In the genomic region with DNA sequence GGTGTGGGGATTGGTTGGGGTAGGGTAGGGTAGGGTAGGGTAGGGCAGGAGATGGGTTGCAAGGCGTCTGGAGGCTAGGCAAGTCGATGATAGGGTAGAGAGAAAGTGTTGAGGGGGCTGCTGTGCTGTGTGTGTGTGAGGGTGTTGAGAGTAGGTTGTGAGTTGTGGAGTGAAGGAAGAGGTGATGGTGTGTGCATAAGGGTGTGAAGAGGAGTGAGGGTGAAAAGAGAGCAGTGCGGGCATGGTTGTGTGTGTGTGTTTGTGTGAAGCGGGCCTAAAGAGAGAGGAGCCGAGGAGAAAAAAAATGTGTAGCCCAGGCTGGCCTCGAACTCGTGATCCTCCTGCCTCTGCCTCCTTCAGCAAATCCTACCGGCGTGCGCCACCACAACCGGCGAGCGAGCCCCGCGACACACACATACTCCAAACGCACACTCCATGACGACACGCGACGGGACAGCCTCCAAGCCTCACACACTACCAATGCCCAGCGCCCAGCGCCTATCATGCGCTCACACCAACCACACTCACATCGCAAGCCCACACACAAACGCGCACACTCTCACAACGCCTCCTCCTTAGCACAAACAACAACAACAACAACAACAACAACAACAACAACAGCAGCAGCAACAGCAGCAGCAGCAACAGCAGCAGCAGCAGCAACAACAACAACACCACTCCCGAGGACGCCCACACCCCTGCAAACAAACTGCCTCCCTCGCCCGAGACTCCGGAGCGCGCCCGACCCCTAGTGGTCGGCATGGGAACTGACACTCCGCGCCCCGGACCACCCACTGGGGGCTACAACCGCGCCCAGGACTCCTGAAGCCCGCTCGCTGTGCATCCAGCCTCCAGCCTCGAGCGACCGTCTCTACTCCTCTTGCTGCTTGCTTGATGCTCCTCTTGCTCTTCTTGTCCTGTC, we compare ENCODE assay signal across 8 mouse cellular contexts. TPM values are rescaled to one million over a fixed set of nuclear protein-coding genes. Genes with fewer than 3 reads are reported as not detected.
A peak's percentile ranks its signal among the peaks of the same experiment; 100 is the strongest.
DNase-seq lines count a peak whose midpoint lies in the region; ATAC-seq lines count a peak whose summit lies in the region.

No protein-coding gene starts in this region.

- peaks cover 13% of the 10 kb centered on the region; the same call in 1 of the 2 replicates for H3K27me3 ChIP-seq in hindbrain, embryonic 10.5 days (ENCODE audit: insufficient read depth, poor library complexity, severe bottlenecking)

- ATAC-seq in frontal cortex, adult (ENCODE audit: low TSS enrichment), result peak; percentile 98

- peak overlapping the region; percentile 58 for H3K4me3 ChIP-seq in hindbrain, embryonic 10.5 days

- DNase-seq in MN1 (ENCODE audit: low spot score), result peak; percentile 100
- peak; percentile 99 for DNase-seq in cerebellum, adult 9-10 months
- DNase-seq in hindbrain, embryonic 10.5 days (ENCODE audit: low spot score), result peak; percentile 93
- DNase-seq in layer of hippocampus, postnatal 10 days (ENCODE audit: low spot score in 2 of 2), result peak; percentile 100
- DNase-seq in lung, postnatal 10 days, result peak; percentile 96
- peak; percentile 92 for DNase-seq in ovary, postnatal 36 days (ENCODE audit: low spot score)
- peak; percentile 97 for DNase-seq in thymus, postnatal 25 days

- H3K36me3 ChIP-seq in hindbrain, embryonic 10.5 days, result no peaks in the 10 kb centered on the region

- peak overlapping the region; percentile 80 for H3K27ac ChIP-seq in hindbrain, embryonic 10.5 days

- peaks cover 3% of the 10 kb centered on the region; the same call in 1 of the 2 replicates for H3K9me3 ChIP-seq in hindbrain, embryonic 10.5 days

- WGBS in hindbrain, embryonic 10.5 days, result 3% methylated on average over 46 of the region's 46 CpGs

- H3K4me1 ChIP-seq in hindbrain, embryonic 10.5 days (replicated peaks), result no peaks in the 10 kb centered on the region

RNA-seq across cellular contexts. Expression of a gene that starts 55.6 kb away (rescaled TPM):
- 134 and 176 TPM in 2 replicates for polyA plus RNA-seq in hindbrain, embryonic 10.5 days (2016; fragmentation: Nextera tagmentation; extraction: Ambion mirVana)
- 10 to 100 TPM; 33.5 to 35.7 TPM for total RNA-seq in layer of hippocampus, postnatal 10 days (2021)

Comparison
In these comparisons a context has a peak if more than half of its experiments do, and no peak if none do; other contexts are left out.
1. Peak in every context shown above with its lines: DNase-seq, ATAC-seq, H3K4me3 ChIP-seq and H3K27ac ChIP-seq.